Mouse (Mus musculus): ENCODE results near the gene Lrrc41. TPM values are rescaled to one million over a fixed set of nuclear protein-coding genes. Genes with fewer than 3 reads are reported as not detected.

Lrrc41 gene
- total and polyA plus RNA-seq, 3 experiments = 63.3 to 160 (median 71.4) TPM

- DNase-seq = peak; percentile 54
Measured at GRCm38 (mm10) chr4:116077240-116078095, 2.4 kb downstream of the Lrrc41 start.

GRCm38 (mm10) chr4:116088510-116089249 lies 13.6 kb downstream of the Lrrc41 start:
- no peak for DNase-seq

GRCm38 (mm10) chr4:116096291-116096690 lies 21.2 kb downstream of the Lrrc41 start:
- DNase-seq = no peak

GRCm38 (mm10) chr4:116097211-116097610 lies 22.1 kb downstream of the Lrrc41 start:
- no peak for DNase-seq

GRCm38 (mm10) chr4:116100959-116101358 lies 25.9 kb downstream of the Lrrc41 start:
- DNase-seq = no peak

- no peak for DNase-seq
Measured at GRCm38 (mm10) chr4:116105278-116105677, 30.2 kb downstream of the Lrrc41 start.

- DNase-seq = no peak
Measured at GRCm38 (mm10) chr4:116110695-116111094, 35.6 kb downstream of the Lrrc41 start.

GRCm38 (mm10) chr4:116111486-116111885 lies 36.4 kb downstream of the Lrrc41 start:
- DNase-seq = no peak

GRCm38 (mm10) chr4:116122762-116123161 lies 47.7 kb downstream of the Lrrc41 start:
- no peak for DNase-seq

GRCm38 (mm10) chr4:116123602-116124519 lies 48.8 kb downstream of the Lrrc41 start, which contains the start of the genes Rad54l and Pomgnt1:
Rad54l (minus strand) TSS chr4:116123690.
Pomgnt1 (plus strand) TSS chr4:116123840.
- DNase-seq = peak; percentile 87

GRCm38 (mm10) chr4:116125803-116126386 lies 50.8 kb downstream of the Lrrc41 start:
- no peak for DNase-seq

GRCm38 (mm10) chr4:116127956-116128355 lies 52.9 kb downstream of the Lrrc41 start:
- no peak for DNase-seq

GRCm38 (mm10) chr4:116133126-116133525 lies 58.1 kb downstream of the Lrrc41 start:
- DNase-seq = no peak

GRCm38 (mm10) chr4:116134990-116135389 lies 59.9 kb downstream of the Lrrc41 start:
- no peak for DNase-seq

- no peak for DNase-seq
Measured at GRCm38 (mm10) chr4:116137421-116137996, 62.4 kb downstream of the Lrrc41 start.

- no peak for DNase-seq
Measured at GRCm38 (mm10) chr4:116140801-116141574, 65.9 kb downstream of the Lrrc41 start.

- no peak for DNase-seq
Measured at GRCm38 (mm10) chr4:116141736-116142135, 66.7 kb downstream of the Lrrc41 start.

GRCm38 (mm10) chr4:116142269-116142668 lies 67.2 kb downstream of the Lrrc41 start:
- DNase-seq = no peak

- peak; percentile 51 for DNase-seq
Measured at GRCm38 (mm10) chr4:116143317-116143811, 68.3 kb downstream of the Lrrc41 start.

All from adrenal gland, adult 2 months (tissue).